Mouse (Mus musculus): ENCODE results near the gene Zfp398. TPM values are rescaled to one million over a fixed set of nuclear protein-coding genes. Genes with fewer than 3 reads are reported as not detected.
A peak's percentile ranks its signal among the peaks of the same experiment; 100 is the strongest.

The Zfp398 gene
- polyA plus RNA-seq, 1 experiment from 2014 or later, result 12.4 TPM

DNA sequence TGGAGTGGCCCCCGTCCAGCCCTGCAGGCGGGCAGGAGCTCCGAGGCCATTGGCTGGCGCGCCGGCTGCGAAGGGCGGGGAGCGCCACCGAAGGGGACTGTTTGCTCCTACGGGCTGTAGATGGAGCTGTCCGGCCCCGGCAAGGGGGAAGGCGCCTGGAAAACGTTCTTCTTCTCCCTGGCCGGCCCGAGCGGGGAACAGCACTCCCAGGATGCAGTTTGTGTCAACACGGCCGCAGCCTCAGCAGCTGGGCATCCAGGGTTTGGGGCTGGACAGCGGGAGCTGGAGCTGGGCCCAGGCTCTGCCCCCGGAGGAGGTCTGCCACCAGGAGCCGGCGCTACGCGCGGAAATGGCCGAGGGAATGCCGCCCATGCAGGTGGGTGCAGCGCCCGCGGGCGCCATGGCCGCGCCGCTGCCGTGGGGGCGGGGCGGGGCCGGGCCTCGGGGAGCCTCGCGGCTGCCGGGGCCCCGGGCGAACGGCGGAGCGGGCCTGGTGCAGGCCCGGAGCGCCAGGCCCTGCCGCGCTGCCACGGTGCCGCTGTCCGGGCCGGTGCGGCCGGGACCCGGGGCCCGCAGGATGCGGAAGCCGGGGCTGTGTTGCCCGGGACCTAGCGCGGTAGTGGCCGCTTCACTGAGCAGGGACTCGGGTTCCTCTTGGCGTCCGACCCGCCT is 42.1 kb downstream of the Zfp398 start:
- H3K27ac ChIP-seq, result peak overlapping the region; percentile 97
- peaks cover 33% of the 10 kb centered on the region for H3K36me3 ChIP-seq
- H3K9ac ChIP-seq, result peak overlapping the region; percentile 98
- no peaks in the 10 kb centered on the region for H3K9me3 ChIP-seq
- peak; percentile 97 for ATAC-seq (ENCODE audit: low FRiP score, low read depth)
- no peaks in the 10 kb centered on the region for H3K27me3 ChIP-seq
- peak overlapping the region; percentile 94 for H3K4me2 ChIP-seq (replicated peaks)
- peak overlapping the region; percentile 95 for H3K4me3 ChIP-seq
- under 1% methylated on average over 55 of the region's 71 CpGs for WGBS
- peaks cover 18% of the 10 kb centered on the region for H3K4me1 ChIP-seq

GRCm38 (mm10) chr6:47878133-47878514 is 42.7 kb downstream of the Zfp398 start:
- WGBS, result 2% methylated on average over 11 of the region's 11 CpGs

DNA sequence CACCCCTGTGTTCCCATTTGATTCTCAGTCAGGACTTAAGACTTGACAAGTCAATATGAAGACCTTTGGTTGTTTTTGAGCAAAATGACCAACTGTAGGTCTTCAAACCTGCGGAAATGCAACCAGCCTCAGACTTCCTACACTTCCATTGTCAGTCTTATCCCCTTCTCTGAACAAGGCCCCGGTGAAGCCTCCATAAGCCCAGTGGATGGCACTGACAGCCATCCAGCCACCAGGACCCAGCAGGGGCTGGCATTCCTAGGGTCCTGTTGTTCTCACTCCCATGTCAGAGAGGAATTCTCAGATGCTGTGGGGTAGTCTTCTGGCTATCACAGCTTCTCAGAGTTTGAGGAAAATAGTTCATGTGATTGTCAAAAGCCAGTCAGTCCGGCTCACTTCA is 43.1 kb downstream of the Zfp398 start:
- Histone ChIP-seq H3K4me1 (peaks cover 18% of the 10 kb centered on the region), H3K27me3 (no peaks in the 10 kb centered on the region), H3K27ac (no peak overlapping the region), H3K9ac (peak overlapping the region; percentile 98), H3K4me2 (replicated peaks) (peak overlapping the region; percentile 94), H3K4me3 (peak overlapping the region; percentile 95), H3K36me3 (peaks cover 43% of the 10 kb centered on the region), H3K9me3 (no peaks in the 10 kb centered on the region)
- ATAC-seq (ENCODE audit: low FRiP score, low read depth), result no peak
- 51% methylated on average over 3 of the region's 3 CpGs for WGBS

More at GRCm38 (mm10) chr6:47878133-47878514, 42.7 kb downstream of the Zfp398 start:
- Histone ChIP-seq H3K27me3 (no peaks in the 10 kb centered on the region), H3K36me3 (peaks cover 38% of the 10 kb centered on the region), H3K4me1 (peaks cover 18% of the 10 kb centered on the region), H3K9me3 (no peaks in the 10 kb centered on the region), H3K4me2 (replicated peaks) (peak overlapping the region; percentile 94), H3K4me3 (peak overlapping the region; percentile 95), H3K9ac (peak overlapping the region; percentile 98), H3K27ac (peak overlapping the region; percentile 97)
- peak; percentile 2; the same call in 1 of the 2 replicates for ATAC-seq (ENCODE audit: low FRiP score, low read depth)

DNA sequence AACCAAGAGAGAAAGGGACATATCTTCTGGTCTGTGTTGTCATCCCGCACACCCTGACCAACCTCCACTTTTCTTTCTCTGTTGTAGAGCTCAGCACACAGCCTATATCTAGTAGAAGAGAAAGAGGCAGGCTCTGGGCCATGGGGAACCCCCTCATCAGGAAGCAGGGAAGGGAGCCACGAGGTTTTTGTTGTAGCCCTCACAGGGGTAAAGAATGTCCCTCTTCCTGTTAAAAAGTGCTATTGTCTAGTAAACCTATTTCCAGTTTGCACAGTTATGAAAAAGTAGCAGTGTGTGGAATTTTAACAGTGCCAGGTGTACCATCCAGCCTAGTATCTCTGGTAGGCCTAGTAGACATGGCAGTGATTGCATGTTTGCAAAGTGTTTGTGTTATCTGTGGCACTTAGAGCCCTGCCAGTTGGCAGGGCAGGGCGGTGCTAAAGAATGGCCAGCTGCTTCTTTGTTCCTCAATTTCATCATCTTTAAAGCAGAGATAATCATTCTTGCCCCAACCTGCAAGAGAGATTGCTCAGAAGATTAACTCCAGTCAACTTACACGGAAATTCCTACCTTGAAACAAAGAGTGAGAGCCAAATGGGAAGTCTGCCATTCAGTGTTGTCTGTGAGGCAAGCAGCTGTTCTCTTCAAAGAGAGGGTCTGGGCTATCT is 43.7 kb downstream of the Zfp398 start:
- 75% methylated on average over 4 of the region's 4 CpGs for WGBS
- H3K4me1 ChIP-seq, result peaks cover 18% of the 10 kb centered on the region
- peak overlapping the region; percentile 95 for H3K4me3 ChIP-seq
- H3K9ac ChIP-seq, result peak overlapping the region; percentile 98
- ATAC-seq (ENCODE audit: low FRiP score, low read depth), result no peak
- H3K27ac ChIP-seq, result no peak overlapping the region; the same call in 1 of the 2 replicates
- no peaks in the 10 kb centered on the region for H3K9me3 ChIP-seq
- peaks cover 49% of the 10 kb centered on the region for H3K36me3 ChIP-seq
- no peaks in the 10 kb centered on the region for H3K27me3 ChIP-seq
- H3K4me2 ChIP-seq (replicated peaks), result peak overlapping the region; percentile 94

DNA sequence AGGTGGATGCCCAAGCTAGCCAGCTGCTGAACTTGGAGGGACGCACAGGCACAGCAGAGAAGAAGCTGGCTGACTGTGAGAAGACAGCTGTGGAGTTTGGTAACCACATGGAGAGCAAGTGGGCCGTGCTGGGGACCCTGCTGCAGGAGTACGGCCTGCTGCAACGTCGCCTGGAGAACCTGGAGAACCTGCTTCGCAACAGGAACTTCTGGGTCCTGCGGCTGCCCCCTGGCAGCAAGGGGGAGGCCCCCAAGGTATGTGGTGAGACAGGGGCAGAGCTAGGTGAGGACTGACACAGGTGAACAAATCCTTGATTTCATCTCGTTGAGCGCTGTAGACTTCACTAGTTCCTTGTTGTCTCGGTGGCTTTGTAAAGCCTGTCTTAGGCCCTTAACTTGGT is 44.7 kb downstream of the Zfp398 start:
- H3K9me3 ChIP-seq, result no peaks in the 10 kb centered on the region
- H3K9ac ChIP-seq, result no peak overlapping the region
- peaks cover 18% of the 10 kb centered on the region for H3K4me1 ChIP-seq
- no peaks in the 10 kb centered on the region for H3K27me3 ChIP-seq
- peaks cover 59% of the 10 kb centered on the region for H3K36me3 ChIP-seq
- no peak overlapping the region for H3K4me2 ChIP-seq (replicated peaks)
- 89% methylated on average over 10 of the region's 10 CpGs for WGBS
- ATAC-seq (ENCODE audit: low FRiP score, low read depth), result no peak
- peak overlapping the region; percentile 95; the same call in 1 of the 2 replicates for H3K4me3 ChIP-seq
- no peak overlapping the region for H3K27ac ChIP-seq

- no peak overlapping the region for H3K9ac ChIP-seq
- WGBS, result 88% methylated on average over 8 of the region's 8 CpGs
- H3K4me2 ChIP-seq (replicated peaks), result no peak overlapping the region
- H3K9me3 ChIP-seq, result no peaks in the 10 kb centered on the region
- no peak for ATAC-seq (ENCODE audit: low FRiP score, low read depth)
- H3K4me3 ChIP-seq, result no peak overlapping the region
- no peak overlapping the region for H3K27ac ChIP-seq
- H3K4me1 ChIP-seq, result no peaks in the 10 kb centered on the region
- peaks cover 97% of the 10 kb centered on the region for H3K36me3 ChIP-seq
- no peaks in the 10 kb centered on the region for H3K27me3 ChIP-seq
Observed at GRCm38 (mm10) chr6:47888812-47889383, 53.4 kb downstream of the Zfp398 start.

GRCm38 (mm10) chr6:47899416-47899815 is 64.0 kb downstream of the Zfp398 start:
- H3K27me3 ChIP-seq, result peaks cover 9% of the 10 kb centered on the region
- H3K4me3 ChIP-seq, result no peak overlapping the region
- H3K36me3 ChIP-seq, result peaks cover 76% of the 10 kb centered on the region
- no peak overlapping the region for H3K9ac ChIP-seq
- 91% methylated on average over 6 of the region's 6 CpGs for WGBS
- H3K9me3 ChIP-seq, result 0 out of 2 replicates have a peak, but pooled peaks cover 3% of the 10 kb centered on the region
- no peaks in the 10 kb centered on the region for H3K4me1 ChIP-seq
- H3K27ac ChIP-seq, result no peak overlapping the region
- no peak for ATAC-seq (ENCODE audit: low FRiP score, low read depth)
- no peak overlapping the region for H3K4me2 ChIP-seq (replicated peaks)

- H3K4me2 ChIP-seq (replicated peaks), result no peak overlapping the region
- H3K27me3 ChIP-seq, result peaks cover 9% of the 10 kb centered on the region
- no peak for ATAC-seq (ENCODE audit: low FRiP score, low read depth)
- no peaks in the 10 kb centered on the region for H3K4me1 ChIP-seq
- 0 out of 2 replicates have a peak, but pooled peaks cover 6% of the 10 kb centered on the region for H3K9me3 ChIP-seq
- no peak overlapping the region for H3K9ac ChIP-seq
- 73% methylated on average over 4 of the region's 4 CpGs for WGBS
- no peak overlapping the region for H3K4me3 ChIP-seq
- no peak overlapping the region for H3K27ac ChIP-seq
- peaks cover 96% of the 10 kb centered on the region for H3K36me3 ChIP-seq
Observed at GRCm38 (mm10) chr6:47903587-47903986, 68.1 kb downstream of the Zfp398 start.

GRCm38 (mm10) chr6:47904361-47904760 is 68.9 kb downstream of the Zfp398 start:
- 0 out of 2 replicates have a peak, but pooled peaks cover 6% of the 10 kb centered on the region for H3K9me3 ChIP-seq
- H3K27me3 ChIP-seq, result peaks cover 9% of the 10 kb centered on the region
- H3K9ac ChIP-seq, result no peak overlapping the region
- H3K27ac ChIP-seq, result no peak overlapping the region
- peaks cover 89% of the 10 kb centered on the region for H3K36me3 ChIP-seq
- H3K4me1 ChIP-seq, result no peaks in the 10 kb centered on the region
- 37% methylated on average over 19 of the region's 19 CpGs for WGBS
- H3K4me2 ChIP-seq (replicated peaks), result no peak overlapping the region
- no peak overlapping the region for H3K4me3 ChIP-seq
- no peak for ATAC-seq (ENCODE audit: low FRiP score, low read depth)

DNA sequence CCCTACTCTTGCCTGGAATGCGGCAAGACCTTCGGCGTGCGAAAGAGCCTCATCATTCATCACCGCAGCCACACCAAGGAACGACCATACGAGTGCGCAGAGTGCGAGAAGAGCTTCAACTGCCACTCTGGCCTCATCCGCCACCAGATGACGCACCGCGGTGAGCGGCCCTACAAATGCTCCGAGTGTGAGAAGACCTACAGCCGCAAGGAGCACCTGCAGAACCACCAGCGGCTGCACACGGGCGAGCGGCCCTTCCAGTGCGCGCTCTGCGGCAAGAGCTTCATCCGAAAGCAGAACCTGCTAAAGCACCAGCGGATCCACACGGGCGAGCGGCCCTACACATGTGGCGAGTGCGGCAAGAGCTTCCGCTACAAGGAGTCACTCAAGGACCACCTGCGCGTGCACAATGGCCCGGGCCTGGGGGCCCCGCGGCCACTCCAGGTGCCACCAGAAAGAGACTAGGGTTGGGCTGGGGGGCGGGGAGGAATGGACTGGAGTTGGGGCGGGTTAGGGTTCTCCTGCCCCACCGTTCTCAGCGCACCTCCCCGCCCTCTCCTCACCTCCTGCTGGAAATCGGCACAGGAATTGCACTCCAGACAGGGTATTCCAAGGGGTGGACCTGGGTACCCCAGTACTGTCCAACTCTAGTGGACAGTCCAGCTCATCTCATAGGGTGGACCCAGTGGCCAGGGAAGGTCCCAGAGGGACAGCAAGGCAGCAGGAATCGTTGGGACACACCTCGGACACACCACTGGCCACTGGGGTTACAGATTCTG is 69.6 kb downstream of the Zfp398 start:
- H3K4me3 ChIP-seq, result no peak overlapping the region
- H3K4me2 ChIP-seq (replicated peaks), result no peak overlapping the region
- H3K9me3 ChIP-seq, result 0 out of 2 replicates have a peak, but pooled peaks cover 6% of the 10 kb centered on the region
- no peaks in the 10 kb centered on the region for H3K4me1 ChIP-seq
- H3K9ac ChIP-seq, result no peak overlapping the region
- peaks cover 81% of the 10 kb centered on the region for H3K36me3 ChIP-seq
- 62% methylated on average over 44 of the region's 44 CpGs for WGBS
- peaks cover 9% of the 10 kb centered on the region for H3K27me3 ChIP-seq
- no peak overlapping the region for H3K27ac ChIP-seq
- ATAC-seq (ENCODE audit: low FRiP score, low read depth), result no peak

DNA sequence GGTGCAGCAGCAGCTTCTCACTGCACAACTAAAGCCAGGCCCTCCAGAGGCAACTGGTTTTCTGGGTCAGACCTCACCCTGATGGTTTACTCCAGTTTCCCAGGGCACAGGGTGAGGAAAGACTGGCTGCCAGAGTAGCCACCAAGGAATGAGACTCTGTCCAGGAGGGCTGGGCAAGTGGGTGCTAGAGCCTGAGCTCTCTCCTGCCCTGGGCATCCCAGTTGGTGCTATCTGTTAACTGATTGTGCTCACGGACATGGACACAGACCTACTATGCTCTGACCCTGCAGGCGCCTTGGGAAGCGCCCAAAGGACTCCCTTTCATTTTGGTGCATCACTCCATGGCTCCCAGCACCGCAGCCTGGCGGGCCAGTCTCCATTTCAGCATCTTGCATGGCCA is 70.9 kb downstream of the Zfp398 start:
- no peak overlapping the region for H3K27ac ChIP-seq
- H3K9me3 ChIP-seq, result 0 out of 2 replicates have a peak, but pooled peaks cover 6% of the 10 kb centered on the region
- H3K4me2 ChIP-seq (replicated peaks), result no peak overlapping the region
- H3K27me3 ChIP-seq, result peaks cover 9% of the 10 kb centered on the region
- H3K9ac ChIP-seq, result no peak overlapping the region
- H3K4me3 ChIP-seq, result no peak overlapping the region
- ATAC-seq (ENCODE audit: low FRiP score, low read depth), result no peak
- peaks cover 69% of the 10 kb centered on the region for H3K36me3 ChIP-seq
- WGBS, result 91% methylated on average over 5 of the region's 5 CpGs
- H3K4me1 ChIP-seq, result no peaks in the 10 kb centered on the region
